Mouse (Mus musculus) hindbrain, embryonic 14.5 days (tissue): Measurements from ENCODE around the gene Prrc2a. TPM values are rescaled to one million over a fixed set of nuclear protein-coding genes. Genes with fewer than 3 reads are reported as not detected.

Experiments
- ATAC-seq: fragments of 200-750 bp; cut with Nextera tagmentation; 2 replicates; pipeline ENCODE4 v1.8.0; 2017; ENCODE audit warnings: moderate number of reproducible peaks, mild to moderate bottlenecking, moderate TSS enrichment, moderate library complexity; ENCODE audit not compliant: low FRiP score
- DNase-seq: peaks from one replicate; pipeline ENCODE4 v3.0.0-alpha.2; 2015; ENCODE audit warnings: low spot score
- H3K27ac ChIP-seq: fragments of 300-500 bp; sonication (generic); 2 replicates; pipeline ENCODE4 v1.5.1; 2014; ENCODE audit warnings: mild to moderate bottlenecking, moderate library complexity
- H3K27me3 ChIP-seq: fragments of 300-500 bp; sonication (generic); 2 replicates; pipeline ENCODE4 v1.6.1; 2014; ENCODE audit warnings: mild to moderate bottlenecking, low read length, mixed read lengths; ENCODE audit not compliant: control insufficient read depth, insufficient read depth
- H3K36me3 ChIP-seq: fragments of 300-500 bp; sonication (generic); replicated peaks from 2 replicates; pipeline ENCODE4 v1.6.1; 2014; ENCODE audit not compliant: control insufficient read depth, insufficient read depth
- H3K4me1 ChIP-seq: fragments of 300-500 bp; sonication (generic); replicated peaks from 2 replicates; pipeline ENCODE4 v1.6.1; 2014; ENCODE audit warnings: antibody characterized with exemption, low read length, mixed read lengths; ENCODE audit not compliant: control insufficient read depth, insufficient read depth
- H3K4me2 ChIP-seq: fragments of 300-500 bp; sonication (generic); replicated peaks from 2 replicates; pipeline ENCODE4 v1.6.1; 2014; ENCODE audit warnings: mild to moderate bottlenecking, moderate library complexity
- H3K4me3 ChIP-seq: fragments of 300-500 bp; sonication (generic); replicated peaks from 2 replicates; pipeline ENCODE4 v1.5.1; 2014; ENCODE audit warnings: mild to moderate bottlenecking, low read length
- H3K9ac ChIP-seq: fragments of 300-500 bp; sonication (generic); 2 replicates; pipeline ENCODE4 v1.6.1; 2014
- H3K9me3 ChIP-seq: fragments of 300-500 bp; sonication (generic); 2 replicates; pipeline ENCODE4 v1.6.1; 2016; ENCODE audit warnings: low read length; ENCODE audit not compliant: control insufficient read depth
- WGBS: fragments of 180-500 bp; shearing (Covaris S2); extraction: QIAGEN DNeasy Blood & Tissue Kit; methylation state at CpG from one replicate; pipeline ENCODE4 v1.1.7; 2014; 5-methylcytosine and 5-hydroxymethylcytosine counted together
- polyA plus RNA-seq: library from polyadenylated mRNA; unstranded; fragments of >200 nt; fragmentation: Nextera tagmentation; extraction: Ambion mirVana; gene quantifications from 2 replicates; pipeline ENCODE4 v1.2.1, GENCODE M21; 2014

Prrc2a gene
- polyA plus RNA-seq, 1 experiment from 2014 or later = 168 TPM

GRCm38 (mm10) chr17:35168541-35169207, 4.0 kb upstream of the Prrc2a start:
- Histone ChIP-seq H3K27me3 (no peaks in the 10 kb centered on the region), H3K4me3 (no peak overlapping the region), H3K9me3 (no peaks in the 10 kb centered on the region), H3K36me3 (no peaks in the 10 kb centered on the region), H3K4me1 (peaks cover 10% of the 10 kb centered on the region), H3K4me2 (no peak overlapping the region), H3K9ac (peak overlapping the region; percentile 31; the same call in 1 of the 2 replicates), H3K27ac (no peak overlapping the region)
- DNase-seq (peak; percentile 87), ATAC-seq (no peak)
- WGBS = 28% methylated on average over 4 of the region's 4 CpGs

GRCm38 (mm10) chr17:35167794-35168193, 3.1 kb upstream of the Prrc2a start:
- peaks cover 16% of the 10 kb centered on the region for H3K4me1 ChIP-seq
- no peak overlapping the region for H3K9ac ChIP-seq
- H3K27me3 ChIP-seq = no peaks in the 10 kb centered on the region
- H3K27ac ChIP-seq = no peak overlapping the region
- DNase-seq (no peak), ATAC-seq (no peak)
- H3K4me2 ChIP-seq = no peak overlapping the region
- H3K36me3 ChIP-seq = 0 out of 2 replicates have a peak, but pooled peaks cover 2% of the 10 kb centered on the region
- WGBS = 91% methylated on average over 7 of the region's 7 CpGs
- H3K4me3 ChIP-seq = no peak overlapping the region
- no peaks in the 10 kb centered on the region for H3K9me3 ChIP-seq

DNA sequence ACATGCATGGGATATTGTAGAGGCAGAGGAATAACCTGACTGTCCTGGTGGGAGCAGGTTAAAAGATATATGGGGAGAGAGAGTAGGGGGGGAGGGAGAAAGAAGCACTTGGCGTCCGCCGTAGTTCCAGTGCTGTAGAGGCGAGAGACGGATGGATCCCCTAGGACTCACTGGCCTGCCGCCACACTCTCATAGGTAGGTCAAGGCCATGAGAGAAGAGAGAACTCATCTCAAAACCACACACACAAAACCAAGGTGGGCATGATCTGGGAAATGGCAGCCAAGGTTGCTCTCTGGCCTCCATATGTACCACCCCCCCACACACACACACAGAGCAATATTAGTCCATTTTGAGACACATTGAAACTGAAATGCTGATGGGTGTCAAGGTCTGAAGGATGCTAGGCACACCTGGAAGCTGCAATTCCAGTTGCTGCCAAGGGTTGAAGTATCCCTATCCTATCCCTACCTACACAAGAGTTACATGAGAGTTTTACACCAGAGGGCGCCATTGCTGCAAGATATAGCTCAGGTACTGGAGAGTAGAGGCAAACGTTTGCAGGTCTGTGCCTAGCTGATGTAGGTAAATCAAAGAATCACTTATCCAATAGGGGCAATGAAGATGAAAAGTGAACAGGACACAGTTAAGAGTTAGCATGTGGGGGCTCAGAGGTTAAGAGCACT, 1.8 kb upstream of the Prrc2a start:
- ATAC-seq = no peak
- no peaks in the 10 kb centered on the region for H3K27me3 ChIP-seq
- peak overlapping the region; percentile 98 for H3K4me2 ChIP-seq
- peak overlapping the region; percentile 98 for H3K27ac ChIP-seq
- H3K36me3 ChIP-seq = peaks cover 13% of the 10 kb centered on the region
- peak overlapping the region; percentile 100 for H3K4me3 ChIP-seq
- peak; percentile 80 for DNase-seq
- H3K9ac ChIP-seq = peak overlapping the region; percentile 58
- peaks cover 27% of the 10 kb centered on the region for H3K4me1 ChIP-seq
- H3K9me3 ChIP-seq = no peaks in the 10 kb centered on the region
- WGBS = 64% methylated on average over 8 of the region's 8 CpGs

- H3K27ac ChIP-seq = peak overlapping the region; percentile 98
- H3K36me3 ChIP-seq = peaks cover 22% of the 10 kb centered on the region
- no peak; the same call in 1 of the 2 replicates for ATAC-seq
- no peak for DNase-seq
- 21% methylated on average over 12 of the region's 12 CpGs for WGBS
- no peaks in the 10 kb centered on the region for H3K9me3 ChIP-seq
- H3K4me2 ChIP-seq = peak overlapping the region; percentile 98
- H3K27me3 ChIP-seq = no peaks in the 10 kb centered on the region
- H3K9ac ChIP-seq = peak overlapping the region; percentile 58
- peaks cover 27% of the 10 kb centered on the region for H3K4me1 ChIP-seq
- peak overlapping the region; percentile 100 for H3K4me3 ChIP-seq
These were observed 906 bp upstream of the Prrc2a start for GRCm38 (mm10) chr17:35165451-35166155.

GRCm38 (mm10) chr17:35164218-35164567, 504 bp downstream of the Prrc2a start:
- DNase-seq (no peak), ATAC-seq (no peak)
- Histone ChIP-seq H3K4me1 (peaks cover 27% of the 10 kb centered on the region), H3K36me3 (peaks cover 36% of the 10 kb centered on the region), H3K4me2 (peak overlapping the region; percentile 98), H3K9ac (peak overlapping the region; percentile 100), H3K9me3 (no peaks in the 10 kb centered on the region), H3K27me3 (no peaks in the 10 kb centered on the region), H3K27ac (peak overlapping the region; percentile 98), H3K4me3 (peak overlapping the region; percentile 100)
- WGBS = under 1% methylated on average over 19 of the region's 28 CpGs

DNA sequence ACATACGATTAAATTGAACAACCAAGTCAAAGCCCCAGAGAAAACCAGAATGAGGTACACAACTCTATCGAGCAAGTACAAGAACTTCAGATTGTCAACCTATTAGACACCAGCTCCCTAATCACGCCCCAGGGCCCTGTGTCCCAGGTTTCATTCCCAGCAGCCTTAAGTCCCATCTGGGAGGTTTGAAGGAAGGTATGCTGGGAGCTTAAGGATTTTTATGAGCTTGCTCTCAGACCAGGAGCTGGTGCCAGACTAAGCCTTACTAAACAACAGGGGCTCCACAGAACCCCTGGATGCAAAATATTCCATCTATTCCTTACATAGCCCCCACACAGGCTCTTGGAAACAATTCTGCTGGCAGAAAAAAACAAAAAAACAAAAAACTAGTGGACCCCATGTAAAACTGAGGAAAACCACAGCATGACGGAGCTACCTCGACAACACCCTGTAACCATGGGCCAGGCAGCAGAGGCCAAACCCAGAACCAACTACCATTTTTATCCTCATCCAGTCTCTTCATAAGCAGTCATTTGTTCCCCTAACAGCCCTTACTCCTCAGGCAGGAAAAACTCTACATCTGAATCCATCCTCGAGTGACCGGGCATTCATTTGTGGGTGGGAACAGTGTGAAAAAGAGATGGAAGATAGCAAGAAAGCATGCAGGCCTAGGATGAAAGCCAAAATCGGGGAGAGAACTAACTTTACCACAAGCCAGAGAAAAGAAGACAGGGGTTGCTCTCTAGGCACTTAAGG, 1.2 kb downstream of the Prrc2a start:
- Histone ChIP-seq H3K9ac (peak overlapping the region; percentile 100), H3K27ac (peak overlapping the region; percentile 98), H3K4me2 (peak overlapping the region; percentile 98), H3K4me3 (peak overlapping the region; percentile 100), H3K4me1 (peaks cover 27% of the 10 kb centered on the region), H3K9me3 (no peaks in the 10 kb centered on the region), H3K36me3 (peaks cover 43% of the 10 kb centered on the region), H3K27me3 (no peaks in the 10 kb centered on the region)
- DNase-seq (no peak), ATAC-seq (no peak)
- WGBS = 11% methylated on average over 8 of the region's 8 CpGs

DNA sequence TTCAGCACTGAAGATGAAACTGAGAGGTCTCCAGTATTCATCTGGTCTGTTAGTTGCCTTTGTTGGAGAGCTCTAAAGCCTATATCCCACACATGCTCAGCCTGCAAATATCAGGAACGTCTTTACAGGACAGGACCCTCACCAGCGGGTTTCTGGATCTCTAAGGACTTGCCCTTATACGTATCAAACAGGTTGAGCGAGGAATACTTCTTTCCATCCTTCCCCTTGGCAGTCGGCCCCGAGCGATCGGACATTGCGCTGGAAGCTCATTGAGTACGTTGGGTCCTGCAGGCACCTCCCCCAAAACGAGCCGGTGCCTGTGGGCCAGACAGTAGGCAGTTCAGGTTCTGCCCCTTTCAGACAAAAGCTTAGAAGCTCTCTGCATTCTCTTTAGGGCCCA, 2.0 kb downstream of the Prrc2a start:
- Histone ChIP-seq H3K4me1 (peaks cover 27% of the 10 kb centered on the region), H3K9ac (peak overlapping the region; percentile 100), H3K27me3 (no peaks in the 10 kb centered on the region), H3K9me3 (no peaks in the 10 kb centered on the region), H3K27ac (no peak overlapping the region), H3K4me3 (peak overlapping the region; percentile 100), H3K4me2 (peak overlapping the region; percentile 98), H3K36me3 (peaks cover 51% of the 10 kb centered on the region)
- 45% methylated on average over 12 of the region's 12 CpGs for WGBS
- ATAC-seq (no peak), DNase-seq (no peak)

- H3K27me3 ChIP-seq = no peaks in the 10 kb centered on the region
- H3K9me3 ChIP-seq = no peaks in the 10 kb centered on the region
- WGBS = 81% methylated on average over 14 of the region's 14 CpGs
- peaks cover 57% of the 10 kb centered on the region for H3K36me3 ChIP-seq
- peak overlapping the region; percentile 98 for H3K4me2 ChIP-seq
- peak overlapping the region; percentile 100 for H3K9ac ChIP-seq
- no peak overlapping the region for H3K27ac ChIP-seq
- DNase-seq = no peak
- no peak for ATAC-seq
- peak overlapping the region; percentile 100 for H3K4me3 ChIP-seq
- H3K4me1 ChIP-seq = peaks cover 27% of the 10 kb centered on the region
These were observed 2.6 kb downstream of the Prrc2a start for GRCm38 (mm10) chr17:35162121-35162520.

DNA sequence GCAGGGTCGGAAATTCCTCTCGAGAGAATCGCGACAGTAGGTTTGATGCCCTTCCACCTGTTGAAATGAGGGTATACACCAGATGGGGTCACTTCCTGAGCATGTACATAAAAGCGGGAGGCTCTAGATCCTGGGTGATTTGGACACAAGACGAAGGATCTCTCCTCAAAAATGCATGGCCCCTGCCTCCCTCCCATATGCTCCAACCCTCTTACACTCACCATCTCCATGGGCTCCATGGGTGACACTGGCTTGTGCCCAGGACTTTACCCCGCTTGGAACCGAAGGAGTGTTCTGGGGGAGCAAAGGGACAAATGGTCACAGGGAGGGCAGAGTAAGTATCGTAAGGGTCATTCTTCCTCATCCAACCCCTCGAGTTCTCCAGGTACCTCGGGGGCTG, 3.3 kb downstream of the Prrc2a start:
- H3K4me2 ChIP-seq = no peak overlapping the region
- DNase-seq (no peak), ATAC-seq (no peak)
- peaks cover 24% of the 10 kb centered on the region for H3K4me1 ChIP-seq
- no peak overlapping the region for H3K27ac ChIP-seq
- no peak overlapping the region for H3K4me3 ChIP-seq
- H3K27me3 ChIP-seq = no peaks in the 10 kb centered on the region
- H3K9me3 ChIP-seq = no peaks in the 10 kb centered on the region
- 83% methylated on average over 11 of the region's 11 CpGs for WGBS
- no peak overlapping the region for H3K9ac ChIP-seq
- H3K36me3 ChIP-seq = peaks cover 64% of the 10 kb centered on the region
